Mouse (Mus musculus) bone marrow macrophage, adult 2 months (primary cell): ENCODE results near the gene Slc12a4. TPM values are rescaled to one million over a fixed set of nuclear protein-coding genes. Genes with fewer than 3 reads are reported as not detected.

Experiments used
- H3K27ac ChIP-seq: 2 replicates; pipeline ENCODE4 v1.5.1; 2012; ENCODE audit warnings: low read depth, low read length; ENCODE audit not compliant: insufficient read depth
- H3K4me1 ChIP-seq: 2 replicates; pipeline ENCODE4 v1.6.1; 2012; ENCODE audit warnings: low read length; ENCODE audit not compliant: control insufficient read depth, insufficient read depth
- H3K4me3 ChIP-seq: 2 replicates; pipeline ENCODE4 v1.5.1; 2012; ENCODE audit warnings: mild to moderate bottlenecking, low read length, moderate library complexity; ENCODE audit not compliant: insufficient read depth
- CTCF ChIP-seq: IDR thresholded peaks from 2 replicates; pipeline ENCODE4 v1.5.1; 2012; ENCODE audit warnings: low read depth, mild to moderate bottlenecking, low read length, moderate library complexity
- POLR2A ChIP-seq: IDR thresholded peaks from 2 replicates; pipeline ENCODE4 v1.6.1; 2012; ENCODE audit warnings: mild to moderate bottlenecking, low read depth, low read length, borderline replicate concordance
- polyA plus RNA-seq: library from polyadenylated mRNA; stranded (reverse); fragments of >200 nt; gene quantifications from 2 replicates; pipeline ENCODE4 v1.2.4, GENCODE M21; 2012; ENCODE audit not compliant: missing spikeins, insufficient read depth, insufficient read length

Slc12a4 gene
- polyA plus RNA-seq, 1 experiment, result 27.5 TPM

DNA sequence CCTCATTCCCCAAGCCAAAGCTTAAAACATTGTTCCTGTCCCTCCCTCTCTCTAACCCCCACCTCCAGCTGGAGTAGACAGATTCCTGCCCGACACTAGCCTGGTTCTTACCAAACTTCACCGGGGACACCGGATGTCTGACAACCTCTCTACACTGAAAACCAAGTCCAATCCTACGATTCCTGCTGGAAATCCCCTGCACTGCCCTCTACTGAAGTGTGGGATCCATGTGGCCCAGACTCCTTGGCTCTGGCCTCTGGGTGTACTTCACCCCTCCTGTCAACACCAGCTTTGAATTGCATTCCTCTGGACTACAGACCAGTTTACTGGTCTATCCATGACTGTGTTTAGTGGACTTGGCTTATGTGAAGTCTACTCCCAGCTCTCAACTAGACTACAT, 9.3 kb downstream of the Slc12a4 start:
- Histone ChIP-seq H3K4me1 (peaks cover 10% of the 10 kb centered on the region), H3K27ac (no peak overlapping the region), H3K4me3 (no peak overlapping the region)
- TF ChIP-seq CTCF (no peak), POLR2A (no peak)

DNA sequence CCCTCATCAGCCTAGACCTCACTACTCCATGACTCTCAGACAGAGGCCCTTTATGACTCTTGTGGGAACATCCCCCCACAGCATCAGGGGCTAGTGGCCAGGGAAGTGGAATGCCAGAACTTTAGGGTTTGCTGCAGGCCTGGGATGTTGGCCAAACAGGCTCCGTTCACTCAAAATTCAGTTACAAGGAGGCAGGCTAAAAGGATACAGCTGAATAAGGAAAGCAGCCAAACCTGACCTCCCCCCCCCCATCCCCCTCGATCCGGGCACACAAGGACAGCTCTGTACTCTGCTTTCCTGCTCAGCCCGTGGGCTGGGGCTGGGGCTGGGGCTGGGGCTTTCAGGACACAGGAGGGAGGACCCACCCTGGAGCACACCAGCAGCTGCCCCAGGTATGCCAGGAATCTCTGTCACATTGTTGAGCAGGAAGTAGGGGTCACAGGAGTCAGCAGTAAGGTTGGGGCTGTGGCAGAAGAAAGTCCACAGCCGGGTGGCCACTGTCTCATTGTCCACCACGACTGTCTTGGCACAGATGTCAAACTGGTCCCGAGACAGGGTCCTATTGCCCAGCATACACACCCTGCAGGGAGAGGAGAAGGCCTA, 14.7 kb downstream of the Slc12a4 start:
- Histone ChIP-seq H3K27ac (no peak overlapping the region), H3K4me3 (no peak overlapping the region), H3K4me1 (no peaks in the 10 kb centered on the region)
- TF ChIP-seq POLR2A (no peak), CTCF (no peak)

DNA sequence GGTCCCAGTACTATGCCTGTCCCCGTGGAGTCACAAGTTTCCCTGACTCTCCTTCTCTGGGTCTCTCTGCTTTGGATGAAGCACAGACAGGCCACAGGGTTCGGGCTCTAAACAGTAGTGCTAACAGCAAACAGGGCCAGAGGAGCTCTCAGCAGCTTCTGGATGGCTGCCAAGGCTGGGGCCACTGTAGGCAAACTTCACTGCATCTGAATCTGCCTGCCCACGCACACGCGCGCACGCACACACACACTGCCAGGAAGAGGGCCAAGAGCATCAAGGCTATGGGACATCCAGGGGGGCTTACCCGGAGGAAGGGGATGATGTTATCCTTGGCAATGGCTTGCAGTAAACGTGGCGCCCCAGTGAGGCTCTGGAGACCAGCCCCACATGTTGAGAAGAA, 16.5 kb downstream of the Slc12a4 start:
- Histone ChIP-seq H3K4me3 (no peak overlapping the region), H3K4me1 (no peaks in the 10 kb centered on the region), H3K27ac (no peak overlapping the region)
- TF ChIP-seq POLR2A, result no peak
- no peak for TF ChIP-seq CTCF

DNA sequence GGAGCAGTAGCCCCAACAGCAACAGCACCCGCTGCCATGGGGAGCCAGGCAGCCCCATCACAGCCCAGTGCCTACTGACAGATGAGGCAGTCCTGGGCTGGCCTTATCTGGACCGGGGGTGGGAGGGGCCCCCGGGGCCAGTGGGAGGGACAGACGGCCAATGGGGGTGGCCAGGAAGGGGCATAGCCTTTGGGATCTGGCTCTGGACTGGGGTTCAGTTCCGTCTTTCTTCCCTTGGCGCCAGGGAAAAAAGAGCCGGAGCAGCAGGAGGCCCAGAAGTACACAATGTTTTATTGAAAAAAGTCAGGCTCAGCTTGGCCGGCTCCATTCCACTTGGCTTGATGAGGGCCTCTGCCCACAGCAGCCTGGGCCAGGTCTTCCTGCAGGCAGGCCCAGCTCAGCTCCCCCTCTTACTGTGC, 22.6 kb downstream of the Slc12a4 start, which contains the start of gene Lcat:
Gene Lcat (minus strand): TSS at position 62 of the 419 bp plus-strand sequence.
- no peak within 1 kb of the TSS for H3K4me3 ChIP-seq
- H3K27ac ChIP-seq, result no peak within 1 kb of the TSS
- H3K4me1 ChIP-seq, result peaks cover 6% of the 10 kb centered on the region
- TF ChIP-seq CTCF (no peak), POLR2A (no peak)

DNA sequence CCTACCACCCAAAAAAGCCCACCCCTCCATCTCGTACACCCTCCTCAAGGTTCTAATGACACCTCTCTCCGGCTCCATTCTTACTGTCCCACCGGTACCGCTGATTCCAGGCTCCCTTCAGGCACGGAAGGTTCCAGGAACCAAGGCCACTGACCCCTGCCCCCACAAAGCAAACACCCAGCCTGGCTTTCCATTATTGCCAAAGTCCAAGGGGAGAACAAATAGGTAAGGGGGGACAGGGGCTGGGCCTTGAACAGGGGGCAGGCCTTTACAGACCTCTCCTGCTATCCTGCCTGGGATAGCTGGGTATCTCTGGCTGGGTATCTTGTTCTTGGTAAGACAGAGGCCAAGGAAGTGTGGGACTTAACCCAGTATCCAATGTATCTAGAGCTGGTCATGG, 23.4 kb downstream of the Slc12a4 start:
- H3K4me3 ChIP-seq, result no peak overlapping the region
- H3K27ac ChIP-seq, result no peak overlapping the region

DNA sequence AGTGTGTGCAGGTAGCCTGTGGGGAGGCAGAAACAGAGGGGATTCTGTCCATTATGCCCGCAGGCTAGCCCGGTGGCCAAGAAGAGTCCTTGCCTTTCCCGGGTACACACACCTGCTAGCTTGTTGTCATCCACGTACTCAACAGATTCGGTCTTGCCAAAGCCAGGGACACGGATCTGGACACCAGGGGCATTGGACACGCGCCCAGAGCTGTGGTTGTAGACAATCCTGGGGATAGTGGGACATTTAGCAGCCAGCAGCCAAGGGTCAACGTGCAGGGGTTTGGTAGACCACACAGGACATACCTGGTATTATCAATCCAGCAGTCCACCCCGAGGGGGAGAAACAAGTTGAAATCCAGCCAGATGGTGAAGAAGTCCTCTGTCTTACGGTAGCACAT, 23.9 kb downstream of the Slc12a4 start:
- H3K27ac ChIP-seq, result no peak overlapping the region
- no peak for TF ChIP-seq CTCF
- no peak for TF ChIP-seq POLR2A
- peaks cover 6% of the 10 kb centered on the region for H3K4me1 ChIP-seq
- no peak overlapping the region for H3K4me3 ChIP-seq

More for the DNA sequence above, 23.4 kb downstream of the Slc12a4 start:
- no peak for TF ChIP-seq CTCF
- no peak for TF ChIP-seq POLR2A
- H3K4me1 ChIP-seq, result peaks cover 6% of the 10 kb centered on the region

DNA sequence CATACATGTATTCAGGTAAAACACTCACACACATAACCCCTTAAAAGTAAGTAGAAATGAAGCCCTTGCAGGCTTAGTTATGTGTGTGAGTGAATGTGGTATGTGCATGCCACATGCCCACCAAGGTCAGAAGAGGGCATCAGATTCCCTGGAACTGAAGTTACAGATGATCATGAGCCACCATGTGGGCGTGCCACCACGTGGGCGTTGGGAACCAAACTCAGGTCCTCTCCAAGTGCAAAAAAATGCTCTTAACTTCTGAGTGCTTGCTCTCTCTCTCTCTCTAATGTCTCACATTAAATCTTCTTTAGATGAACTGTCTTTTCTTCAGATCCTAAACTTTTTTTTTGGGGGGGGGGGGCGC, 27.6 kb downstream of the Slc12a4 start, which contains the start of gene Psmb10:
Gene Psmb10 (minus strand): TSS at position 139 of the 364 bp plus-strand sequence.
- Histone ChIP-seq H3K27ac (peak within 1 kb of the TSS; percentile 74), H3K4me3 (peak within 1 kb of the TSS; percentile 69), H3K4me1 (peaks cover 10% of the 10 kb centered on the region)
- TF ChIP-seq POLR2A, result no peak
- no peak for TF ChIP-seq CTCF

DNA sequence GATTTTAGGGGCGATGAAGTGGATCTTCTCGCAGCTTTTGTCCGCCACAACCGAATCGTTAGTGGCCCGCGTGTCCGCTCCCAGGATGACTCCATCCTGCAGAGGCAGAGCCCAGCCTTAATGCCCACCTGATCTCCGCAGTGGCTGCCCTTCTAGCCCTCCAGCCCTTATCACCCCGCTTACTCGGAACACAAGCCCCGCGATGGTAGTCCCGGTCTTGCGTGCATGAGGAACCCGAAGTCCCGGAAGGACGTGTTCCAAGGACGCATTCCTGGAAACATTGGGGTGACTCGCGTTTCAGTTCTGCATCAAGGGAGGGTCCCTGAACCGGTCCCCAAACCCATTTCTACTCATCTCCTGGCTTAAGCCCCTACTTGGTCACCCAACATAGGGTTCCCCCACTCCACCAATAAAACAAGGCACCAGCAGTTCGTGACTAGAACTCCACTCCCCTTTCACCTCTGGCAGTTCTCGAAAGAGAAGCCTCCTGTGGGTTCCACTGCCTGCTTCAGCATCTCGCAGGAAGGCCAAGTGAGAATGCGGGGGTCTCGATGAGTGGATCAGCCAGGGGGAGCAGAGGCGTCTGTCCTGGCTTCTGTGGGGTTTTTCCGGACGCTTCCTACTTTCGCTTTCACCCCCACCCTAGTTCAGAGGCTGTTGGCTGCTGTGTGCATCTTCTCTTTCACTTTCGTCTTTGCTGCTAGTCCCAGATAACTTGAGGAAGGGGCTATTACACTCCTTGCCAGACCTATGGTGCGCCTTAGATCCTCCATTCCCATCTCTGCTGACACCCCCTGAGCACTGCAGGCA, 28.2 kb downstream of the Slc12a4 start:
- Histone ChIP-seq H3K27ac (peak overlapping the region; percentile 74), H3K4me3 (peak overlapping the region; percentile 69), H3K4me1 (peaks cover 10% of the 10 kb centered on the region)
- TF ChIP-seq CTCF (no peak), POLR2A (no peak)

DNA sequence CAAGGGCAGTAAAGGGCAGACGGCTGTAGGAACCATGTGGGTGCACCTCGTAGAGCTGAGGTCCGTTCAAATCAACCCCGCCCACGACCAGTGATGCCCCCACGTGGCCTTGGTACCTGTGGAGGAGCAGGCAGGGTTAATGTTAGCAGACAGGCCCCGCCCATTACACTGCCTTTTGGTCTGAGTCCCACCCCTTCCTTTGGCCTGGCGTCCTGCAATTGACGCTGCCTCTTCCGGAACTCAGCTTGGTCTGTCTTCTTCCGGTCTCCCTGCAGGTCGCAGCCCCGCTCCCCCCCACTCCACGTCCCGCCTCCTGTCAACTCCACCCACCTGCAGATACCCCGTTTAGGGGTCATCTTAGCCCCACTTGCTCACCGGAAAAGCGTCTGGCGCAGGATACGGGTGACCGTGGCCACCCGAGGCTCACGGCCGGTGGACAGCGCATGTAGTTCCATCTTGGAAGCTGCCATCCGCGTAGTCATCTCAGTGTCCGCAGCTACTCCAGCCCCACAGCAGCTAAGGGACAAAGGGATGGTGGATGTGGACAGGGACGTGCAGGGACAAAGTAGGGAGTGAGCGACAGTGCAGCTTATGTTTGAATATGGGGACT, 28.9 kb downstream of the Slc12a4 start:
- peak overlapping the region; percentile 74 for H3K27ac ChIP-seq
- H3K4me1 ChIP-seq, result peaks cover 10% of the 10 kb centered on the region
- TF ChIP-seq POLR2A (no peak), CTCF (no peak)
- peak overlapping the region; percentile 69 for H3K4me3 ChIP-seq
